Mouse (Mus musculus) midbrain, embryonic 16.5 days (tissue): ENCODE data around the gene Actb. TPM values are rescaled to one million over a fixed set of nuclear protein-coding genes. Genes with fewer than 3 reads are reported as not detected.

ENCODE experiments used
- ATAC-seq: fragments of 200-750 bp; cut with Nextera tagmentation; 2 replicates; pipeline ENCODE4 v1.8.0; 2017; ENCODE audit warnings: moderate TSS enrichment
- H3K27ac ChIP-seq: fragments of 300-500 bp; sonication (generic); 2 replicates; pipeline ENCODE4 v1.5.1; 2014; ENCODE audit warnings: mild to moderate bottlenecking, low read length, mixed read lengths
- H3K27me3 ChIP-seq: fragments of 300-500 bp; sonication (generic); 2 replicates; pipeline ENCODE4 v1.6.1; 2014; ENCODE audit warnings: low read depth, low read length, mixed read lengths; ENCODE audit not compliant: control insufficient read depth, insufficient read depth
- H3K36me3 ChIP-seq: fragments of 300-500 bp; sonication (generic); 2 replicates; pipeline ENCODE4 v1.6.1; 2014; ENCODE audit warnings: mild to moderate bottlenecking, low read length, moderate library complexity, mixed read lengths; ENCODE audit not compliant: control insufficient read depth, insufficient read depth
- H3K4me1 ChIP-seq: fragments of 300-500 bp; sonication (generic); 2 replicates; pipeline ENCODE4 v1.6.1; 2014; ENCODE audit warnings: mild to moderate bottlenecking, low read length, mixed read lengths; ENCODE audit not compliant: control insufficient read depth, insufficient read depth
- H3K4me2 ChIP-seq: fragments of 300-500 bp; sonication (generic); 2 replicates; pipeline ENCODE4 v1.6.1; 2014; ENCODE audit warnings: mild to moderate bottlenecking, low read length, mixed read lengths
- H3K4me3 ChIP-seq: fragments of 300-500 bp; sonication (generic); 2 replicates; pipeline ENCODE4 v1.5.1; 2014; ENCODE audit warnings: low read depth, mild to moderate bottlenecking, low read length, moderate library complexity, mixed read lengths
- H3K9ac ChIP-seq: fragments of 300-500 bp; sonication (generic); 2 replicates; pipeline ENCODE4 v1.6.1; 2014; ENCODE audit warnings: low read depth, low read length, mixed read lengths
- H3K9me3 ChIP-seq: fragments of 300-500 bp; sonication (generic); replicated peaks from 2 replicates; pipeline ENCODE4 v1.6.1; 2014; ENCODE audit warnings: mild to moderate bottlenecking, low read length, mixed read lengths; ENCODE audit not compliant: control insufficient read depth, poor library complexity, severe bottlenecking
- WGBS: fragments of 180-500 bp; shearing (Covaris S2); extraction: QIAGEN DNeasy Blood & Tissue Kit; methylation state at CpG from one replicate; pipeline ENCODE4 v1.1.7; 2014; 5-methylcytosine and 5-hydroxymethylcytosine counted together
- polyA plus RNA-seq: library from polyadenylated mRNA; unstranded; fragments of >200 nt; fragmentation: Nextera tagmentation; extraction: Ambion mirVana; gene quantifications from 2 replicates; pipeline ENCODE4 v1.2.1, GENCODE M21; 2015

The Actb gene
- polyA plus RNA-seq, 1 experiment from 2014 or later, result 13,967 TPM

DNA sequence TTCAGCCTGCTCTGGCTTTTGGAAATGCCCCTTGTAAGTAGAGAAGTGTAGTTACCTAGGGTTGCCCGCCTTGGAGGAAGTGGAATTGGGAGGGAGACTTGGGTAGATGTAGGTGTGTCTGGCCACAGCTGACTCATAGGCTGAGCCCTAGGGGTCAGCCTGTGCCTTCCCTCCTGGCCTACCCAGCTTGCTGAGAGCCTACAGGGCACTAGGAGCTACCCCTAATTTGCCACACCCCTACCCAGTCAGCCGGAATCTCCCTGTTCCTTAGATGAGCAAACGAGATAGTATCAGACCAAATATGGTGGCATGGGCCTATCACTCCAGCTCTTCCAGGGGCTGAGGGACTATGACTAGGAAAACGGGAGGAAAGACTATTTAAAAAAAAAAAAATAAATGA lies 6.2 kb upstream of the Actb start:
- H3K4me1 ChIP-seq, result peaks cover 5% of the 10 kb centered on the region
- 87% methylated on average over 4 of the region's 4 CpGs for WGBS
- no peak overlapping the region for H3K4me3 ChIP-seq
- H3K4me2 ChIP-seq, result no peak overlapping the region
- no peaks in the 10 kb centered on the region for H3K36me3 ChIP-seq
- no peak overlapping the region for H3K27ac ChIP-seq
- H3K27me3 ChIP-seq, result no peaks in the 10 kb centered on the region
- no peak overlapping the region for H3K9ac ChIP-seq
- no peaks in the 10 kb centered on the region for H3K9me3 ChIP-seq
- ATAC-seq, result no peak

DNA sequence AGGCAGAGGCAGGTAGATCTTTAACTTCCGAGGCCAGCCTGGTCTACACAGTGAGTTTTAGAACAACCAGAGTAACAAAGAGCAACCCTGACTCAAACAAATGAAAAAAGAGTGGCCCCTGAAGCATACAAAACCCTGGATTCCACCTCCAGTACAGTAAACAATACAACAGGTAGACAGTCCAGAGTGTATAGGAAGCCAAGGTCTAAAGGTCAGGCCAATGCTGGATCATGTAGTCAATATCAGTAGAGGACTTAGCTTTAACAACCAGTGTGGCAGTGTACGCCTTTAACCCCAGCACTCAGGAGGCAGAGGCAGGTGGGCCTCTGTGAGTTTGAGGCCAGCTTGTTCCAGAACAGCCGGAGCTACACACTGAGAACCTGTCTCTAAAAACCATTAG lies 5.8 kb upstream of the Actb start:
- Histone ChIP-seq H3K27me3 (no peaks in the 10 kb centered on the region), H3K36me3 (no peaks in the 10 kb centered on the region), H3K27ac (no peak overlapping the region), H3K4me1 (peaks cover 9% of the 10 kb centered on the region), H3K4me2 (no peak overlapping the region), H3K9me3 (no peaks in the 10 kb centered on the region), H3K9ac (no peak overlapping the region), H3K4me3 (no peak overlapping the region)
- no peak for ATAC-seq
- 87% methylated on average over 3 of the region's 3 CpGs for WGBS

DNA sequence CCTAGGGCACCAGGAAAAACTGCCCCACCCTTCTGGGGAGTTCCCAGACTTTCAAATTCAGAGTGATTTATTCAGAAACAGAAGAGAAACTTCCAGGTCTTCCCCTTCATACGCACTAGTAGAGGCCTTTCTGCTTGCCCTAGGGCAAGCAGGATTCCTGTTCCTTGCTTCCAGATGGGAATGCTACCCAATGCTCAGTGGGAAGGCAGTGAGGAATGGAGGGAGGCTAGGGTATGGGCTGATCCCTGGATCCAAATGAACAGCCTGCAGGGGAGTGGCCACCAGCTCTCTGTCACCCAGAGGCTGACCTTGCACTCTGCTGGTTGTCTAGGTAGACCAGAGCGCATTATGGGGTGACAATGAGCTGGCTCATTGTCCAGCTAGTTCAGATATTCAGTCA lies 5.1 kb upstream of the Actb start:
- Histone ChIP-seq H3K4me1 (peaks cover 13% of the 10 kb centered on the region), H3K27me3 (no peaks in the 10 kb centered on the region), H3K4me3 (no peak overlapping the region), H3K27ac (no peak overlapping the region), H3K9me3 (no peaks in the 10 kb centered on the region), H3K4me2 (no peak overlapping the region), H3K9ac (no peak overlapping the region), H3K36me3 (no peaks in the 10 kb centered on the region)
- WGBS, result 95% methylated on average over 2 of the region's 2 CpGs
- no peak for ATAC-seq

DNA sequence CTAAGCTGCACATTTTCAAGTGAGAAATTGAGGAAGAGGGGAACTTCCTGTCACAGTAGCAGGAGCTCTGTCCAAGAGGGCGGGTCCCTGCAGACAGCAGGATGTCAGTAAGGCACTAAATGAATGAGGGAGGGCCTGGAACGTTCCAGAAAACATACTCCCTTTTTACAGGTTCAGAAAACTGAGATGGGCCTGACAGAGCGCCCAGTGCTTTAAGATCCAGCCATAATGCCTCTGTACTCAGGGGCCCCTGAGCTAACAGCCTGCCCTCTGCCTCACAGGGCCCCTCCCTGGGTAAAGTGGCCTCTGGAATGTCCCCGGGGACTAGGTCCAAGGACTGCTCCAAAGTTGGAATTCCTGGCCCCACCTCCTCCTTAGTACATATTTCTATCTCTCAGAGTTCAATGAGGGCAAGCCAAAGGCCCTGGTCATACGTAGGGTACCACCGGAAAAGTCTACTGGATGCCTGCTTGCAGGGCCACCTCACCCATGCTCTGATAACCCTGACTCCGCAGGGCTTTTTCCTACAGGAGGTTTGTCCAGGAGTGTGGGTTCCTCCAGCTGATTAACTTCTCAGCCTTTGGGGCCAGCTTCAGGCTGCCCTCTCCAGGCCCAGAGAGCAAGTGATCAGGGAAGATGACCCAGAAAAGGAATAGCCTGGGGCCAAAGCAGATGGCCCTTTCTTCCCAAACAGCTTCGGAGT lies 3.2 kb upstream of the Actb start:
- ATAC-seq, result no peak

DNA sequence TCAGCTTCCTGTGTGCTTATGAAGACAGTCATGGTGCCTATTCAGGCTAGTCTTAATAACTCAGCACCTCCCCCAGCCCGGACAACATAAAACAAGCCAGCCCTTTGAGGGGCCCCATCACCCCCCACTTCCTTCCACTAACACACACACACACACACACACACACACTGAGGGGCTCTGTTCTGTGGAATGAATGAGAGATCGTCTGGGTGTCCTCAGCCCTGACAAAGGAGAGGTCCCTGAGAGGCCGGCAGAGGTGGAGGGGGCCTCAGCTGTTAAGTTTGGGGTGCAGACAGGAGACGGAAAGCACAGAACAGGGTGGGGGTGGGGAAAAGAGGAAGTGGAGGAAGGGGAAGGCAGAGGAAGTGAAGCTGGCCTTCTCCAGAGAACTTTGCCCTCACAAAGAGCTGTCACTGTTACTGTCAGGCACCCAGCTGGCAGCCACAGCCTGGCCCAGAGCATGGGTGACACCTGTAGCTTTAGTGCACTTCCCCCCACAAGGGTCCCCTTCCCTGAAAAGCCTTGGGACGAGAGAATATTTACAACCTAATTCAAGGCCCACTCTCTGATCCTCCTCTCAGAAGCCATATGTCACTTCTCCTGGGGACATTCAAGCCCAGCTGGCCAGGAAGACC lies 2.5 kb upstream of the Actb start:
- ATAC-seq, result no peak
- Histone ChIP-seq H3K4me1 (peaks cover 23% of the 10 kb centered on the region), H3K4me3 (no peak overlapping the region), H3K4me2 (no peak overlapping the region), H3K36me3 (peaks cover 11% of the 10 kb centered on the region), H3K27ac (peak overlapping the region; percentile 23), H3K9me3 (no peaks in the 10 kb centered on the region), H3K27me3 (no peaks in the 10 kb centered on the region), H3K9ac (no peak overlapping the region)
- 43% methylated on average over 5 of the region's 5 CpGs for WGBS

More for the DNA sequence above, 3.2 kb upstream of the Actb start:
- H3K9me3 ChIP-seq, result no peaks in the 10 kb centered on the region
- peaks cover 4% of the 10 kb centered on the region; the same call in 1 of the 2 replicates for H3K36me3 ChIP-seq
- 60% methylated on average over 8 of the region's 8 CpGs for WGBS
- no peak overlapping the region for H3K4me2 ChIP-seq
- no peak overlapping the region for H3K4me3 ChIP-seq
- peaks cover 16% of the 10 kb centered on the region for H3K4me1 ChIP-seq
- H3K27ac ChIP-seq, result peak overlapping the region; percentile 23
- no peaks in the 10 kb centered on the region for H3K27me3 ChIP-seq
- no peak overlapping the region for H3K9ac ChIP-seq

DNA sequence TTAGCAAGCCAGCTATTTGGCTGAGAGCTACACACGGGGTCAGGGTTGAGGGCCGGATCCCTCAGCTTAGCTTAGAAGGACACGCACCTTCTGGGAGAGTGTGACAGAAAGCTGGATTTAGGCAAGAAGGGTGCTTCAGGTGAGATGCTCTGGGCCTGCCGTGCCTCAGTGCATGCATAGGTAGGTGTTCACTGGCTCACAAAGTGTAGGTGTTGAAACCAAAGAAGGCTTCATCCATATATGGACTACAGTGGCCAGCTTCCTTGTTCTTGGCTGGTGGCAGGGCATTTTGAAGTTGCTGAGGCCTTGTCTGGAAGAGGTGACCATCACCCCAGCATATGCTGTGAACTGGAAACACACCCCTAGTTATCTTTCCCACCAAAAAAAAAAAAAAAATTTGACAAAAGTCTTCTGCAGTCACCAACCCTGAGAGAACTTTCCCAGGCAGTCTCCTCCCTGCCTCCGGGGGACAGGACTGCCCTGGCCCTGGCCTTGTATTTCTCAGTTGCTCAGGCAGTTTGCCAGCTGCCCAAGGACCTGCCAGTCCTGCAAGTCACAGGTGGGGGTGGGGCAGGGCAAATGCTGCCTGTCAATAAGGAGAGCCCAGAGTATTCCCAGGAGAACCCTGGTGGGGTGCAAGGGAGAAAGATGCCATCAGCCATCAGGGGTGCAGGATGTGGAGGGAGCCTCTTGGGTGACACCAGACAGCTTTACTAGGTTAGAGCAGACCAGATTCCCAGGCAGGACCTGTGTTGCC lies 1.4 kb upstream of the Actb start:
- H3K27ac ChIP-seq, result peak overlapping the region; percentile 100
- ATAC-seq, result no peak
- peaks cover 28% of the 10 kb centered on the region for H3K4me1 ChIP-seq
- H3K27me3 ChIP-seq, result no peaks in the 10 kb centered on the region
- H3K4me2 ChIP-seq, result peak overlapping the region; percentile 89
- peak overlapping the region; percentile 100; the same call in 1 of the 2 replicates for H3K4me3 ChIP-seq
- no peaks in the 10 kb centered on the region for H3K9me3 ChIP-seq
- H3K9ac ChIP-seq, result peak overlapping the region; percentile 86; the same call in 1 of the 2 replicates
- H3K36me3 ChIP-seq, result peaks cover 16% of the 10 kb centered on the region
- WGBS, result 71% methylated on average over 5 of the region's 5 CpGs

DNA sequence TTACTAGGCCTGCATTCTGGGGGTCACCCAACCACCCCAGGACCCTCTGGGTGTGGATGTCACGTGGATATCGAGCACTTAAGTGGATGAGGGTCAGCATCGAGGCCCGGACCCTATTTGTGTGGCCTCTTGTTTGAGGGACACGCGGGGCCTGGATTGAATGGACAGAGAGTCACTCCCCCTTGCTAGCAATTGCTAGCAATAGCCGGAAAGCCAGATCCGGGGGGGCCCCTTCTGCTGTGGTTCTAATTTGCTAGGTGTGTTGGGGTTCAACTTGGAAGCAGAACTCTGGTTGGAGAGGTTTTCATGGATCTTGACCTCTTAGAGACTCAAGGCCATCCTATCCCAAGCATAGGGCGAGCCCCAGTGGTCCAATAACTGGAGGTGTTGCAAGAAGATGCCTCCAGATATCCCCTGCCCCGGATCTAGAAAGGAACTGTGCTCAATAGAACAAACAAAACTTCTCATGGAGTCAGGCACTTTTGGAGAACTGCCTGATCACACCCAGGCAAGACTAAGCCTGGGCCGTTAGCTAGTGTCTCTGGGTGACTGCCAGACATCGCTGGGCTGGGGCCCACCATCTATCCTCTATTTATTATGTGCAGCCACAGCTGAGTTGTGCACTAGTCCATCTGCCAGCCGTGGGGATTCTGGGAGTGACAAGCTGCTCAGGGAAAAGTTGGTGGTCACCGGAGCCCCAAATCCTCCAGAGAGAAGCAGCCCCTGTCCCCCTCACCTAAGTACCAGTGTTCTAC lies 671 bp upstream of the Actb start:
- peak; percentile 9; the same call in 1 of the 2 replicates for ATAC-seq
- H3K4me1 ChIP-seq, result peaks cover 36% of the 10 kb centered on the region

DNA sequence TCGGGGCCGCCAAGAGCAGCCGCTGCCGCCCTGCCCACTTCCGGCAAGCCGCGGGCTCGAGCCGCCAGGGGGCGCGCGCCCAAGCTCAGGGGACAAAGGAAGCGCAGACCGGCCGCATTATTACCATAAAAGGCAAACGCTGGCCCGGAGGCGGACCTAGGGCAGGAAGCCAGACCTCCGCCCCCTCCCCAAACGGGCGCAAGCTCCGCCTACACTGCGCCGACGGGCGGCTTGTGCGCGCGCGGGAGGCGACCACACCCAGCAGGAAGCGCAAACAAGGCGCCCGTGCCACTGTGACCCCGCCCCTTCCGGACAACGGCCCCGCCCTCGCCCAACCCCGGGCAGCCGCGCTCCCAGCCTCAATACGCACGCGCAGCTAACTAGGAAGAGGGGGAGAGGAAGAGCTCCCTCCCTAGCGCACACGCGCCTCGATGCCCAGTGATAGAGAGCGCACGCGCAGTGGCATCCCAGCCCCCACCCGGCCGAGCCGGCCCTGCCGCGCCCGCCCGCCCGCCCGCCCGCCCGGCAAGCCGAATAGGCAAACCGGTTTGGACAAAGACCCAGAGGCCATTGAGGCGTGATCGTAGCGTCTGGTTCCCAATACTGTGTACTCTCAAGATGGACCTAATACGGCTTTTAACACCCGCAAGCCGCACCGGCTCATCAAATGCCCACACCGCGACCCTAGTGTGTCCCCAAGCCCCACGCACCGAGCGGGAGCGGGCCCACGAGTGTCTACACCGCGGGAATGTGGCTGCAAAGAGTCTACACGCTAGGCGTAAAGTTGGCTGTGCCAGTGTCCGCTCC lies 626 bp downstream of the Actb start:
- peak; percentile 83 for ATAC-seq
- peaks cover 39% of the 10 kb centered on the region for H3K4me1 ChIP-seq

More for the DNA sequence above, 671 bp upstream of the Actb start:
- WGBS, result 23% methylated on average over 14 of the region's 14 CpGs
- H3K27ac ChIP-seq, result peak overlapping the region; percentile 100
- peak overlapping the region; percentile 86 for H3K9ac ChIP-seq
- H3K4me3 ChIP-seq, result peak overlapping the region; percentile 100
- H3K4me2 ChIP-seq, result peak overlapping the region; percentile 89
- H3K9me3 ChIP-seq, result no peaks in the 10 kb centered on the region
- H3K27me3 ChIP-seq, result no peaks in the 10 kb centered on the region
- H3K36me3 ChIP-seq, result peaks cover 24% of the 10 kb centered on the region

More for the DNA sequence above, 626 bp downstream of the Actb start:
- Histone ChIP-seq H3K4me2 (peak overlapping the region; percentile 89; the same call in 1 of the 2 replicates), H3K4me3 (peak overlapping the region; percentile 100), H3K9ac (peak overlapping the region; percentile 100), H3K27ac (peak overlapping the region; percentile 100), H3K9me3 (no peaks in the 10 kb centered on the region), H3K27me3 (no peaks in the 10 kb centered on the region), H3K36me3 (peaks cover 32% of the 10 kb centered on the region)
- WGBS, result under 1% methylated on average over 70 of the region's 84 CpGs
